ENCODE assay signal across 9 mouse cellular contexts in genomic region chr7:110116731-110117291, GRCm38 (mm10). TPM values are rescaled to one million over a fixed set of nuclear protein-coding genes. Genes with fewer than 3 reads are reported as not detected.
DNase-seq lines count a peak whose midpoint lies in the region; ATAC-seq and TF ChIP-seq lines count a peak whose summit lies in the region.
"Had no signal": no experiment of that assay in that cellular context is flagged by ENCODE, and none has a peak within 500 bp of the region (broad histone marks: within the 10 kb centered on the region; RNA-seq: fewer than 3 reads in every experiment).

No protein-coding gene starts in this region.

- H3K9me3 ChIP-seq in E14TG2a.4 (ENCODE audit: low read length): no peaks in the 10 kb centered on the region
- peaks cover 5% of the 10 kb centered on the region; the same call in 1 of the 2 replicates for H3K9me3 ChIP-seq in embryonic facial prominence, embryonic 14.5 days (ENCODE audit: control insufficient read depth, low read length)

- H3K4me3 ChIP-seq in E14TG2a.4 (replicated peaks; ENCODE audit: low read length): peak overlapping the region; percentile 35; the same call in 1 of the 2 replicates
- H3K4me3 ChIP-seq in embryonic facial prominence, embryonic 14.5 days (ENCODE audit: low read depth, low read length): no peak overlapping the region

- DNase-seq in gastrocnemius, adult 18-20 months (ENCODE audit: low spot score): peak; percentile 78
- no peak for DNase-seq in gastrocnemius, postnatal 4 days (ENCODE audit: low spot score in 2 of 2)
- DNase-seq in embryonic facial prominence, embryonic 14.5 days (ENCODE audit: low spot score): peak; percentile 73
- peak; percentile 57 to 90 for DNase-seq in kidney, postnatal 36 days
- no peak for DNase-seq in frontal cortex, postnatal 10 days (ENCODE audit: low spot score in 2 of 2)
- no peak for DNase-seq in thymus, adult 18-20 months
- DNase-seq: midbrain, embryonic 14.5 days had no signal

- no peak for ATAC-seq in embryonic facial prominence, embryonic 14.5 days (ENCODE audit: low read depth)
- ATAC-seq in frontal cortex, adult (ENCODE audit: low TSS enrichment): no peak

- no peak overlapping the region for H3K4me2 ChIP-seq in embryonic facial prominence, embryonic 14.5 days (ENCODE audit: low read depth, low read length)

- no peak overlapping the region for H3K9ac ChIP-seq in embryonic facial prominence, embryonic 14.5 days (ENCODE audit: low read depth, low read length)

- no peaks in the 10 kb centered on the region for H3K27me3 ChIP-seq in E14TG2a.4 (ENCODE audit: insufficient read depth, low read length)
- H3K27me3 ChIP-seq in embryonic facial prominence, embryonic 14.5 days (replicated peaks; ENCODE audit: control insufficient read depth, insufficient read depth, low read length): no peaks in the 10 kb centered on the region

- WGBS in embryonic facial prominence, embryonic 14.5 days: 16% methylated on average over 1 of the region's 1 CpGs

- TF ChIP-seq CTCF in E14TG2a.4 (conservative IDR thresholded peaks at IDR 0.05; ENCODE audit: low read length): no peak

- H3K27ac ChIP-seq in embryonic facial prominence, embryonic 14.5 days (replicated peaks; ENCODE audit: low read depth, low read length): peak overlapping the region; percentile 39; the same call in 1 of the 2 replicates

- no peaks in the 10 kb centered on the region for H3K36me3 ChIP-seq in E14TG2a.4 (ENCODE audit: insufficient read depth, low read length)
- H3K36me3 ChIP-seq in embryonic facial prominence, embryonic 14.5 days (ENCODE audit: control insufficient read depth, insufficient read depth, low read length): no peaks in the 10 kb centered on the region

- peaks cover 53% of the 10 kb centered on the region for H3K4me1 ChIP-seq in E14TG2a.4 (replicated peaks; ENCODE audit: low read depth, low read length)
- no peaks in the 10 kb centered on the region for H3K4me1 ChIP-seq in embryonic facial prominence, embryonic 14.5 days (ENCODE audit: control insufficient read depth, insufficient read depth, low read length)

RNA-seq across cellular contexts. Expression of gene Wee1, which starts 5.0 kb away (rescaled TPM):
- 1 to 10 TPM; 1.8 to 2.5 TPM for total RNA-seq in gastrocnemius, adult 18-20 months (2021)
- total RNA-seq in gastrocnemius, postnatal 4 days (2021): 10 to 100 TPM; 11.9 to 13.5 TPM
- polyA plus RNA-seq in embryonic facial prominence, embryonic 14.5 days (2014; fragmentation: Nextera tagmentation; extraction: Ambion mirVana): 23.6 TPM in 2 replicates

RNA-seq across cellular contexts. Expression of gene Zfp143, which starts 55.8 kb away (rescaled TPM):
- 1 to 10 TPM; 8.3 to 8.6 TPM for total RNA-seq in gastrocnemius, adult 18-20 months (2021)
- 10 to 100 TPM in 1 of 2 experiments, 1 to 10 TPM in 1; 6.8 to 10.1 TPM for total RNA-seq in gastrocnemius, postnatal 4 days (2021)
- polyA plus RNA-seq in embryonic facial prominence, embryonic 14.5 days (2014; fragmentation: Nextera tagmentation; extraction: Ambion mirVana): 15.7 and 16.3 TPM in 2 replicates

Comparison
In these comparisons a context has a peak if more than half of its experiments do, and no peak if none do; other contexts are left out.
1. DNase-seq: peak in gastrocnemius, adult 18-20 months (single experiment), embryonic facial prominence, embryonic 14.5 days (single experiment) and kidney, postnatal 36 days (2 of 2); none in gastrocnemius, postnatal 4 days (0 of 2), frontal cortex, postnatal 10 days (0 of 2) and thymus, adult 18-20 months (0 of 2).